Mouse (Mus musculus) c-Kit-negative CD71-positive TER-119-positive erythroid progenitor cells, embryonic 14.5 days (primary cell): ENCODE measurements around the gene Dmxl2.

ENCODE experiments used
- DNase-seq: peaks from one replicate; pipeline ENCODE4 v3.0.0-alpha.2; 2013; ENCODE audit warnings: low read depth, low spot score

The Dmxl2 gene

DNA sequence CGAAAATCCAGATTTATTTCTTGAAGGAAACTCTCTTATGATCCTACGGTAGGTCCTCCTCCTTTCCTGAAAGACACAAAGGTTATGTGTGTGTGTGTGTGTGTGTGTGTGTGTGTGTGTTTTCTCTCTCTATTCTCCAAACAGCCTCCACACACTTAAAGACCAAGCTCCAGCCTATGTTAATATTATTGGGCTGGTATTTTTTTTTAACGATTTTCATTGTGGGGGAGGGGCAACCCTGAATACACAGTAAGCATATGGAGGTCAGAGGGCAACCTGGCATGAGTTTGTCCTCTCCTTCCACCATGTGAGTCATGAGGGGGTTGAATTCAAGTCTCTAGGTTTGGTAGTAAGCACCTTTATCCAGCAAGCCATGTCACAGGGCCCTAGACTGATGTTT, 1.6 kb downstream of the Dmxl2 start:
- DNase-seq, result no peak

DNA sequence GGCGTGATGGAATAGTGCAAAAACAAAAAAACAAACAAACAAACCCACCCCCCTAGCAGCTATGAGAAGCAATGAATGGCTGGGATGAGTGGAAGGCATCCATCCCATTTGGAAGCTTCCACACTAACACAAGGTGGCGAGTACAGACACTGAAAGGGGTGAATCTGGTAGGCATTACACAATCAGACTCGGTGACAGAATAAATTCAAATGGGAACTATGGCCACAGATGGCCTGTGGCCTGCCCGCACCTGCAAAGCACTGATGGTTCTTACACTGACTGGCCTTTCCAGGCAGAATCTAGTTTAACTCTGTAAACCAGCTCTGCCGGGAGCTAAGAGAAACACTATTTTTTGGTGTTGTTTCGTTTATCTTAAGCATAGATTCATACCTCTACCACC, 2.1 kb downstream of the Dmxl2 start:
- DNase-seq, result no peak

GRCm38 (mm10) chr9:54490431-54490830, 11.0 kb downstream of the Dmxl2 start:
- no peak for DNase-seq

DNA sequence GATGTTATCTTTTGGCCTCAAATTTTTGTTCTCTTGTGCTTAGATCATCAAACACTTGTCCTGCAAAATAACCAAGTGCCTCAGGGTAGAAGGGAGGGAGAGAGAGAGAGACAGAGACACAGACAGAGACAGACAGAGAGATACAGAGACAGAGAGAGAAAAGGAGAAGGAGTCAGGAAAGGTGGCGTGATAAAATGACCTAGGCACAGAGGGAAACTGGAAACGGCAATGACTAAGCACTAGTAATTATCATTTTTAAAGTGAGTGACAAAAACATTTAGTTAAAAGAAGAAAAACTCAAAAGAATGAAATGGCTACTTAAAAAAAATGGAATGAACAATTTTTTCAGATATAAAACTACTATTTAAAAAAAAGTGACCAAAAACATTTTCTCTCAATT, 11.8 kb downstream of the Dmxl2 start:
- no peak for DNase-seq

GRCm38 (mm10) chr9:54484927-54485326, 16.5 kb downstream of the Dmxl2 start:
- DNase-seq, result no peak

- no peak for DNase-seq
Measured at GRCm38 (mm10) chr9:54483215-54483614, 18.2 kb downstream of the Dmxl2 start.

- no peak for DNase-seq
Measured at GRCm38 (mm10) chr9:54482763-54483162, 18.7 kb downstream of the Dmxl2 start.

DNA sequence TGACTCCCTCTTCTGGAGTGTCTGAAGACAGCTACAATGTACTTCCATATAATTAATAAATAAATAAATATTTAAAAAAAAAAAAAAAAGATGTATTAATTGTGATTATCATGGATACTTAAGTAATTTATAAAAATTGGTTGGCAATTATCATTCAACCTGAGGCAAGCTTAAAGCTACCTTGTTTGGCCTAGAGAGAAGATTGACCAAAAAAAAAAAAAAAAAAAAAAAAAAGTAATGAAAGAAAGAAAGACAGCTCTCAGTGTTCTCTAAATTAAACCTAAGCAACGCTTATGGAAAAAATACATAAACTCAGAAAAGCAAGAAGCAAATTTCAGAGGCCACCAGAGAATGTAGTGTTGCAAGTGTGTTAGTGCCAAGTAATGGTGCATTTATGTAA, 22.4 kb downstream of the Dmxl2 start:
- no peak for DNase-seq

GRCm38 (mm10) chr9:54478117-54478516, 23.3 kb downstream of the Dmxl2 start:
- no peak for DNase-seq

DNA sequence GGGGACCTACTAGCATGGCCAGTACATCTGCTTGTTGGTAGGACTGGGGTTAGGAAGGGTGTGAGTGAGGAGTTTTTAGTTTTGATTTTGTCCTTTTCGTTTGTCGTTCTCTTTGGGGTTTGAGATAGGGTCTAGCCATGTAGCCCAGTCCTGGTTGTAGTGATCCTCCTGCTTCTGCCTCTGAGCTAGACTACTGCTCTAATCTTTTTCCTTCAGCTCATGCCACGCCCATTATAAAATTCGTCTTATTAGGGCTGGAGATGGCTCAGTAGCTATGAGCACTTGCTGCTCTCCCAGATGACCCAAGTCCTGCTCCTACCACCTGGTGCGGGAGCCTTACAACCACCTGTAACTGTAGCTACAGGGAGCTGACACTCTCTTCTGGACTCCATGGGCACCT, 26.9 kb downstream of the Dmxl2 start:
- no peak for DNase-seq

DNA sequence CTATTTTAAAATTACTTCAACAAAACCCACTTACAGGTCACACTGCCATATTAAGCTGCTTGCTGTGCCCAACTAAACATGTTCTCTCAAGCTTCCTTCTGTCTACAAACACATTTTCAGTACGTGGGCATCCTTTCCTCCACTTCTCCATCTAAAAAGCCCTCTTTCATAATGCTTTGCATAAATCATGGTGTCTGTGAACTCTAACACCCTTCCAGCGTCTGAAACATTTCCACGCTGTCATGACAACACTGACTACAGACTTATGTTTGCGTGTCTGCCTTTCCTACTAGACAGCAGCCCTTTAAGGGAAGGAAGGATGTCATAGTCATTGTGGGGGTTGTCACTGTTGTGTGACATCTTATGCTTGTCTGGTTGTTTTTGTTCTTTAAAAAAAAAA, 27.4 kb downstream of the Dmxl2 start:
- DNase-seq, result no peak

GRCm38 (mm10) chr9:54472784-54473183, 28.6 kb downstream of the Dmxl2 start:
- DNase-seq, result no peak

DNA sequence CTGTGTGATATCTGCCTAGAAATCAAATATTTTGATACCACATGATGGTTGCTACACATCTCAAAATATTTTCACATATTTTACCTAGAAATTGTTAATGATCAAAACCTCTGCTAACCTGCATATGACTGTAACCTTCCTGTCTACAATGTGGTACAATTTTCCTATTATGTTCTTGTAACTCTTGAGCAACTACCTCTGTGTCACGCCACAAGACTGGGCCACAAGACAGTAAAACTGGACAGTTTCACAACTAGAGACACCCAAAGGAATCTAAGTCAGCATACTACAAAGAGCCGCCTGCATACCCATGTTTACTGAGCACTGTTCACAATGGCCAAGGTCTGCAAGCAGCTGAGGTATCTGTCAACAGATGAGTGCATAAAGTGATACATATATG, 32.1 kb downstream of the Dmxl2 start:
- no peak for DNase-seq

DNA sequence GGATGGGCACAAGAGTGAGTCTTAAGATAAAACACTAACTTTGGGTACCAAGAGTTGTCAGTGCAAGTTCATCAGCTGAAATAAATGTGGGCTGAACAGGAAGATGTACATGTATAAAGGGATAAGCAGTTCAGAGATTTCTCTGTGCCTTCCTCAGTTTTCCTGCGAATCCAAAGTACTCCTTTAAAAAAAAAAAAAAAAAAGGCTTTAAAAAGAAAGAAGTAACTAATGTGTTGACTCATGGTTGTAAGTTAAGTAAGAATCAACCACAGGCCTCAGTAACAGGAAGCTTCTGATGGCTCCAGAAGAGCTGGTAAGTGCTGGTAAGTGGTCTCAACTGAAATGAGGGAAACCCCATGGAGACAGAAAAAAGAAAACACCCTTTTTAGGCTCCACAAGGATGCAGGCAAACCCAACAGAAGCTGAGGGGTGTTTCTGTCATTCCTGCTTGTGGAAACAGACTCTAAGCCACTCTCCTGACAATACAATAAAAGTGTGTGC, 33.9 kb downstream of the Dmxl2 start:
- no peak for DNase-seq

GRCm38 (mm10) chr9:54463483-54464054, 37.9 kb downstream of the Dmxl2 start:
- DNase-seq, result no peak

- DNase-seq, result no peak
Measured at GRCm38 (mm10) chr9:54439015-54439414, 62.4 kb downstream of the Dmxl2 start.

DNA sequence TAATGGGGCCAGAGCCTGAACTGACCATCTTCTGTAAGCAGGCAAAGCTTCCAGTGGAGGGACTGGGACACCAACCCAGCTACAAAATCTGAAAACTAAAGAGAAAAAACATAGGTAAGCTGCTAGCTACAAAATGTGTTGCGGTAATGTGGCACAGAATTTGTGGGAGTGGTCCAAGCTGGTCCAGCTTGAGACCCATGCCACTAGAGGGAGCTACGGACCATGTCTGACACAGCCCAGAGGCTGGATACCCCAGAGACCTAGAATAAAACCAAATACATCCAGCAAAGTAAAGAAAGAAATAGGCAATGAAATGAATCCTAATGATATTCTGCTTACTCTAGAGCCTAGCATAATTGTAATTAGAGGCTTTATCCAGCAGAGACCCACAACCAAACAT, 63.2 kb downstream of the Dmxl2 start:
- DNase-seq, result no peak

DNA sequence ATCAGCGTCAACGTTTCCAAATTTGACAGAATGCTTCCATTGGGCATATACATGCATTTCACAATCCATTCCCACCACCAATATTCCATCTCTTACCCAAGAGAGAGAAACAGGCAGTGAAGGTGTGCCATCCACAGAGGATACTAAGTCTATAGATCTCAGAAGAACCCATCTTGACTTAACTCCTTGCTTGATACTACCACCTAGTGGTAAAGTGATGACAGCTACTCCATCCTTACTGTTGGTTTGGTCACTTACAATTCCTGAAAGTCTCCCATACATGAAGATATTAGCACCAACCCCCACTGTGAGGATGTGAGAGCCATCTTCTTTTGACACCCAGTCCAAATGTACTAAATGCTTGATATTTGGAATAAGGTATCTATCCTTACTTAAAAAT, 85.2 kb downstream of the Dmxl2 start:
- DNase-seq, result no peak

GRCm38 (mm10) chr9:54356756-54357155, 144.7 kb downstream of the Dmxl2 start:
- no peak for DNase-seq

DNA sequence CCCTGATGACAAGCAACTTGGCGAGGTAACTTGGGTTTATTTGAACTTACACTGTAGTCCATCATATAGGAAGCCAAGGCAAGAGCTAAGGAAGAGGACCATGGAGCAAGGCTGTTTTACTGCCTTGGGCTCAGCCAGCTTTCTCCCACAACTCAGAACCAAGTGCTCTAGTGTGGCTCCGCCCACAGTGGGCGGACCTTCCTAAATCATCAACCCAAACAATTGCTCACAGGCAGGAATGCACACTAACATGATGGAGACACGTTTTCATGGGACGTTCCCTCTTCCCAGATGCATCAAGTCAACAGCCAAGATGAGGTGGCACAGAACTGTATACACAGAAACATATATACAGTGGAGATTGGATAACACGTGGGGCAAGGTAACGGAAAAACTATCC, 159.4 kb downstream of the Dmxl2 start:
- no peak for DNase-seq

DNA sequence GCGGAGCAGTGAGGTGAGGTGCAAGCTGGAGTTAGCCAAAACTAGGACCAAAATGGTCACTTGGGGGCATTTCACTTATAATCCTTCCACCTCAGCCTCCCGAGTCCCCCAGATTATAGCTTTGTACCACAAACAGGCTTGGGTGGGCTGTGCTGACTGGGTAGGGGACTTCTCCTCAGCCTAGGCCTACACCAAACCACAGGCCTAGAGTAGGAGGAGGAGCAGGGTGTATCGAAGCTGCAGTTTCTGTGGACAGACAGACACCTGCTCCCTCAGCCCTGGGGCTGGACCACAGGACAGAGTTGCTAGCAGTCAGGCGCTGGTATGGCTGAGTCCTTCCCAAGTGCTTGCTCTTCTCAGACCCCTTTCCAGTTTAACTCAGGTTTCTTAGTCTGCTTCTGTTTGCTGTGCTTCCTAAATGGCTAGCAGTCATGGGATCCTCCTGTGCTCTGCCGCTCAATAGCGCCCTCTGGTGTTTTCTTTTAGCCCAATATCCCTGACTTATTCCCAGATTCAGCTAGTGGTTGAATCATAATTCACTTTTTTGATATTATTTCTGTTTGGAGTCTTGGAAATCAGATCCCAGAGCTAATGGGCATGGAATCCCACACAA, 164.8 kb downstream of the Dmxl2 start:
- peak; percentile 5 for DNase-seq

GRCm38 (mm10) chr9:54335582-54335981, 165.8 kb downstream of the Dmxl2 start:
- no peak for DNase-seq

GRCm38 (mm10) chr9:54329201-54329600, 172.2 kb downstream of the Dmxl2 start:
- no peak for DNase-seq

DNA sequence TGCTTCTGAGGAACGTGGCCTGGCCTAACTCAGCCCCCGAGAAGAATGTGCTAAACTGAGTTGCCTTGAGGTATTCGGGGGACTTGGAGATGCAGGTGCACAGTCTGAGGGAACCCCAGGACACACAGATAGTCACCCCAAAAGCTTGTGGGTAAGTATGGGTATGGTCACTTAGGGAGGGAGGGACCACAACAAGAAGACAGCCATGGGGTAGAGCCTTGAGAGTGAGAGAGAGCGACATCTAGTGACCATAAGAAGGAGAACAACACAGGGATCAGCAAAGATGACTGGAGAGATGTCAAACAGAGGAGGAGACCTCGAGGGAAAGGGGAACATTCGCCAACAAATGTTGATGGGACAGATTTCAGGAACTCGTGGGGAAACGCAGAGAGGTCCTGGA, 178.0 kb downstream of the Dmxl2 start:
- DNase-seq, result no peak
